ENCODE assay signal across 8 mouse cellular contexts in genomic region chr11:40693366-40693951, GRCm38 (mm10). TPM values are rescaled to one million over a fixed set of nuclear protein-coding genes. Genes with fewer than 3 reads are reported as not detected.
DNase-seq lines count a peak whose midpoint lies in the region; ATAC-seq and TF ChIP-seq lines count a peak whose summit lies in the region.

No protein-coding gene starts in this region.

- DNase-seq in cerebellum, adult 11 months = peak; percentile 58
- peak; percentile 29 to 55 for DNase-seq in spleen, postnatal 36 days (ENCODE audit: low spot score in 2 of 2)

- under 1% methylated on average over 16 of the region's 16 CpGs for WGBS in embryonic facial prominence, embryonic 12.5 days
- under 1% methylated on average over 16 of the region's 16 CpGs for WGBS in intestine, postnatal 0 days
- under 1% methylated on average over 16 of the region's 16 CpGs for WGBS in limb, embryonic 15.5 days
- 1% methylated on average over 16 of the region's 16 CpGs for WGBS in midbrain, embryonic 16.5 days

- peak overlapping the region; percentile 91 for H3K4me3 ChIP-seq in embryonic facial prominence, embryonic 12.5 days
- H3K4me3 ChIP-seq in intestine, postnatal 0 days (ENCODE audit: low read depth, low read length) = peak overlapping the region; percentile 82
- H3K4me3 ChIP-seq in limb, embryonic 15.5 days = peak overlapping the region; percentile 94
- H3K4me3 ChIP-seq in midbrain, embryonic 16.5 days (ENCODE audit: low read depth, low read length) = peak overlapping the region; percentile 61

- H3K9me3 ChIP-seq in embryonic facial prominence, embryonic 12.5 days = no peaks in the 10 kb centered on the region
- no peaks in the 10 kb centered on the region for H3K9me3 ChIP-seq in intestine, postnatal 0 days (ENCODE audit: control insufficient read depth)
- H3K9me3 ChIP-seq in limb, embryonic 15.5 days = no peaks in the 10 kb centered on the region
- no peaks in the 10 kb centered on the region for H3K9me3 ChIP-seq in midbrain, embryonic 16.5 days (replicated peaks; ENCODE audit: control insufficient read depth, low read length, poor library complexity, severe bottlenecking)

- no peaks in the 10 kb centered on the region for H3K36me3 ChIP-seq in embryonic facial prominence, embryonic 12.5 days
- H3K36me3 ChIP-seq in intestine, postnatal 0 days (ENCODE audit: control insufficient read depth, insufficient read depth) = no peaks in the 10 kb centered on the region
- no peaks in the 10 kb centered on the region for H3K36me3 ChIP-seq in limb, embryonic 15.5 days
- H3K36me3 ChIP-seq in midbrain, embryonic 16.5 days (ENCODE audit: control insufficient read depth, insufficient read depth, low read length) = no peaks in the 10 kb centered on the region

- peak overlapping the region; percentile 76 for H3K4me2 ChIP-seq in embryonic facial prominence, embryonic 12.5 days (replicated peaks)
- peak overlapping the region; percentile 72 for H3K4me2 ChIP-seq in intestine, postnatal 0 days (replicated peaks; ENCODE audit: low read depth)
- H3K4me2 ChIP-seq in limb, embryonic 15.5 days = peak overlapping the region; percentile 83
- peak overlapping the region; percentile 99 for H3K4me2 ChIP-seq in midbrain, embryonic 16.5 days (ENCODE audit: low read length)

- H3K27me3 ChIP-seq in embryonic facial prominence, embryonic 12.5 days = no peaks in the 10 kb centered on the region
- H3K27me3 ChIP-seq in intestine, postnatal 0 days (replicated peaks; ENCODE audit: control insufficient read depth, insufficient read depth, low read length) = no peaks in the 10 kb centered on the region
- H3K27me3 ChIP-seq in limb, embryonic 15.5 days = no peaks in the 10 kb centered on the region
- no peaks in the 10 kb centered on the region for H3K27me3 ChIP-seq in midbrain, embryonic 16.5 days (ENCODE audit: control insufficient read depth, insufficient read depth, low read depth, low read length)

- no peak for ATAC-seq in cerebellum, adult (ENCODE audit: insufficient number of reproducible peaks, low FRiP score, low TSS enrichment)
- ATAC-seq in embryonic facial prominence, embryonic 12.5 days (ENCODE audit: insufficient number of reproducible peaks, insufficient read depth, low FRiP score, low TSS enrichment) = peak; percentile 8; the same call in 1 of the 2 replicates
- ATAC-seq in granulocyte monocyte progenitor cell, adult 5-6 weeks (replicated peaks; ENCODE audit: poor library complexity, severe bottlenecking) = peak; percentile 34
- ATAC-seq in intestine, postnatal 0 days = peak; percentile 44
- no peak; the same call in 1 of the 2 replicates for ATAC-seq in limb, embryonic 15.5 days (ENCODE audit: insufficient number of reproducible peaks, low FRiP score, low TSS enrichment, low read depth)
- ATAC-seq in midbrain, embryonic 16.5 days = no peak

- TF ChIP-seq CTCF in intestine, postnatal 0 days (IDR thresholded peaks at IDR 0.05; ENCODE audit: low read depth) = no peak

- peak overlapping the region; percentile 95 for H3K27ac ChIP-seq in embryonic facial prominence, embryonic 12.5 days
- H3K27ac ChIP-seq in intestine, postnatal 0 days (ENCODE audit: low read depth, low read length) = peak overlapping the region; percentile 81
- peak overlapping the region; percentile 97 for H3K27ac ChIP-seq in limb, embryonic 15.5 days
- peak overlapping the region; percentile 54 for H3K27ac ChIP-seq in midbrain, embryonic 16.5 days (ENCODE audit: low read length)

- H3K9ac ChIP-seq in embryonic facial prominence, embryonic 12.5 days = peak overlapping the region; percentile 64
- peak overlapping the region; percentile 60; the same call in 1 of the 2 replicates for H3K9ac ChIP-seq in intestine, postnatal 0 days (ENCODE audit: low read depth, low read length)
- peak overlapping the region; percentile 23; the same call in 1 of the 2 replicates for H3K9ac ChIP-seq in limb, embryonic 15.5 days
- H3K9ac ChIP-seq in midbrain, embryonic 16.5 days (ENCODE audit: low read depth, low read length) = peak overlapping the region; percentile 57; the same call in 1 of the 2 replicates

- H3K4me1 ChIP-seq in embryonic facial prominence, embryonic 12.5 days = peaks cover 21% of the 10 kb centered on the region
- peaks cover 8% of the 10 kb centered on the region; the same call in 1 of the 2 replicates for H3K4me1 ChIP-seq in intestine, postnatal 0 days (replicated peaks; ENCODE audit: control insufficient read depth, insufficient read depth, low read length)
- H3K4me1 ChIP-seq in limb, embryonic 15.5 days = peaks cover 21% of the 10 kb centered on the region
- peaks cover 36% of the 10 kb centered on the region for H3K4me1 ChIP-seq in midbrain, embryonic 16.5 days (ENCODE audit: control insufficient read depth, insufficient read depth, low read length)

RNA-seq across cellular contexts. Expression of gene Mat2b, which starts 1.5 kb away (rescaled TPM):
- 80.6 and 89.0 TPM in 2 replicates for polyA plus RNA-seq in embryonic facial prominence, embryonic 12.5 days (2016; fragmentation: Nextera tagmentation; extraction: Ambion mirVana)
- total RNA-seq in granulocyte monocyte progenitor cell, adult 5-6 weeks (2014; fragmentation: Nextera tagmentation) = 76.7 and 94.3 TPM in 2 replicates
- 111 and 159 TPM in 2 replicates for total RNA-seq in granulocyte monocyte progenitor cell, adult 5-6 weeks (2017)
- 71.8 and 75.7 TPM in 2 replicates for polyA plus RNA-seq in intestine, postnatal 0 days (2015; fragmentation: Nextera tagmentation; extraction: Ambion mirVana)
- polyA plus RNA-seq in limb, embryonic 15.5 days (2015; fragmentation: Nextera tagmentation; extraction: Ambion mirVana) = 104 and 109 TPM in 2 replicates
- polyA plus RNA-seq in midbrain, embryonic 16.5 days (2015; fragmentation: Nextera tagmentation; extraction: Ambion mirVana) = 58.7 and 61.5 TPM in 2 replicates

RNA-seq across cellular contexts. Expression of gene Hmmr, which starts 39.8 kb away (rescaled TPM):
- 47.2 and 54.9 TPM in 2 replicates for polyA plus RNA-seq in embryonic facial prominence, embryonic 12.5 days (2016; fragmentation: Nextera tagmentation; extraction: Ambion mirVana)
- 11.1 and 27.0 TPM in 2 replicates for total RNA-seq in granulocyte monocyte progenitor cell, adult 5-6 weeks (2014; fragmentation: Nextera tagmentation)
- total RNA-seq in granulocyte monocyte progenitor cell, adult 5-6 weeks (2017) = 71.2 and 85.8 TPM in 2 replicates
- 8.3 and 8.7 TPM in 2 replicates for polyA plus RNA-seq in intestine, postnatal 0 days (2015; fragmentation: Nextera tagmentation; extraction: Ambion mirVana)
- 36.7 and 37.0 TPM in 2 replicates for polyA plus RNA-seq in limb, embryonic 15.5 days (2015; fragmentation: Nextera tagmentation; extraction: Ambion mirVana)
- 3.6 and 4.8 TPM in 2 replicates for polyA plus RNA-seq in midbrain, embryonic 16.5 days (2015; fragmentation: Nextera tagmentation; extraction: Ambion mirVana)

RNA-seq across cellular contexts. Expression of gene Nudcd2, which starts 40.0 kb away (rescaled TPM):
- polyA plus RNA-seq in embryonic facial prominence, embryonic 12.5 days (2016; fragmentation: Nextera tagmentation; extraction: Ambion mirVana) = 166 and 178 TPM in 2 replicates
- 77.5 and 108 TPM in 2 replicates for total RNA-seq in granulocyte monocyte progenitor cell, adult 5-6 weeks (2014; fragmentation: Nextera tagmentation)
- 176 and 201 TPM in 2 replicates for total RNA-seq in granulocyte monocyte progenitor cell, adult 5-6 weeks (2017)
- 70.3 and 71.2 TPM in 2 replicates for polyA plus RNA-seq in intestine, postnatal 0 days (2015; fragmentation: Nextera tagmentation; extraction: Ambion mirVana)
- polyA plus RNA-seq in limb, embryonic 15.5 days (2015; fragmentation: Nextera tagmentation; extraction: Ambion mirVana) = 120 and 129 TPM in 2 replicates
- 49.3 and 55.0 TPM in 2 replicates for polyA plus RNA-seq in midbrain, embryonic 16.5 days (2015; fragmentation: Nextera tagmentation; extraction: Ambion mirVana)

Comparison
In these comparisons a context has a peak if more than half of its experiments do, and no peak if none do; other contexts are left out.
1. ATAC-seq: peak in embryonic facial prominence, embryonic 12.5 days (single experiment), granulocyte monocyte progenitor cell, adult 5-6 weeks (single experiment) and intestine, postnatal 0 days (single experiment); none in cerebellum, adult (single experiment), limb, embryonic 15.5 days (single experiment) and midbrain, embryonic 16.5 days (single experiment).
2. Peak in every context shown above with its lines, with median percentiles within 50 percentile points of each other: H3K27ac ChIP-seq, H3K4me2 ChIP-seq, H3K4me3 ChIP-seq and H3K9ac ChIP-seq.